Mouse (Mus musculus): Measurements from ENCODE around the gene Prdm9.
"Not testable (repeated sequence)": the region's sequence is repeated elsewhere in the genome, so short reads cannot be mapped to it uniquely, and the experiment has no call there.

Prdm9 gene

GRCm38 (mm10) chr17:15577291-15577694 is 13.1 kb upstream of the Prdm9 start:
- H3K9me3 ChIP-seq (ENCODE audit: low read length) = no peaks in the 10 kb centered on the region
- H3K36me3 ChIP-seq (ENCODE audit: insufficient read depth, low read length) = no peaks in the 10 kb centered on the region
- TF ChIP-seq POU5F1 (IDR thresholded peaks at IDR 0.05; ENCODE audit: borderline replicate concordance, low read length) = no peak
- TF ChIP-seq CTCF (conservative IDR thresholded peaks at IDR 0.05; ENCODE audit: low read length) = no peak
- no peak for TF ChIP-seq NANOG (IDR thresholded peaks at IDR 0.05; ENCODE audit: borderline replicate concordance, low read length)
- H3K4me1 ChIP-seq (replicated peaks; ENCODE audit: low read depth, low read length) = peaks cover 5% of the 10 kb centered on the region; the same call in 1 of the 2 replicates
- peaks cover 41% of the 10 kb centered on the region for H3K27me3 ChIP-seq (ENCODE audit: insufficient read depth, low read length)
- peak overlapping the region; percentile 57 for H3K4me3 ChIP-seq (replicated peaks; ENCODE audit: low read length)

GRCm38 (mm10) chr17:15575056-15575455 is 10.9 kb upstream of the Prdm9 start:
- Histone ChIP-seq H3K36me3 (ENCODE audit: insufficient read depth, low read length) (no peaks in the 10 kb centered on the region), H3K9me3 (ENCODE audit: low read length) (no peaks in the 10 kb centered on the region), H3K27me3 (ENCODE audit: insufficient read depth, low read length) (peaks cover 41% of the 10 kb centered on the region), H3K4me1 (replicated peaks; ENCODE audit: low read depth, low read length) (peaks cover 5% of the 10 kb centered on the region; the same call in 1 of the 2 replicates), H3K4me3 (replicated peaks; ENCODE audit: low read length) (no peak overlapping the region)
- TF ChIP-seq NANOG (IDR thresholded peaks at IDR 0.05; ENCODE audit: borderline replicate concordance, low read length) (no peak), POU5F1 (IDR thresholded peaks at IDR 0.05; ENCODE audit: borderline replicate concordance, low read length) (no peak), CTCF (conservative IDR thresholded peaks at IDR 0.05; ENCODE audit: low read length) (no peak)

- TF ChIP-seq NANOG (IDR thresholded peaks at IDR 0.05; ENCODE audit: borderline replicate concordance, low read length) = no peak
- TF ChIP-seq POU5F1 (IDR thresholded peaks at IDR 0.05; ENCODE audit: borderline replicate concordance, low read length) = no peak
- TF ChIP-seq CTCF (conservative IDR thresholded peaks at IDR 0.05; ENCODE audit: low read length) = 0 out of 2 replicates have a peak, but pooled peaks have one; percentile 21
- peaks cover 22% of the 10 kb centered on the region for H3K4me1 ChIP-seq (replicated peaks; ENCODE audit: low read depth, low read length)
- H3K36me3 ChIP-seq (ENCODE audit: insufficient read depth, low read length) = no peaks in the 10 kb centered on the region
- H3K27me3 ChIP-seq (ENCODE audit: insufficient read depth, low read length) = peaks cover 16% of the 10 kb centered on the region
- no peak overlapping the region for H3K4me3 ChIP-seq (replicated peaks; ENCODE audit: low read length)
- no peaks in the 10 kb centered on the region for H3K9me3 ChIP-seq (ENCODE audit: low read length)
Measured at GRCm38 (mm10) chr17:15566908-15567307, 2.8 kb upstream of the Prdm9 start.

DNA sequence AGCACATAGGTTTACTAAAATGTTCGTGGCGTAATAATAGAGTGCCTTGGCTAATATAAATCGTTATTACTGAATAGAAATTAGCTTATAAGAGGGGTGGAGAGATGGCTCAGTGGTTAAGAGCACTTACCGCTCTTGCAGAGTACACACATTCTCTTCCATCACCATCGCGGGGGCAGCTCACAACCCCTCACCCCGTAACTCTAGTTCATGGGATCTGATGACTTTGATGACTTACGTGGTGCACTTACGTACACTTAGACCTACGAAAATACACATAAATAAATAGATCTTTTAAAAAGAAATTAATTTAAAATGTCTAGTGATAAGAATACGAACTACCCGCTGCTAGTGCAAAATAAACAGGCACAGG is 760 bp upstream of the Prdm9 start:
- Histone ChIP-seq H3K36me3 (ENCODE audit: insufficient read depth, low read length) (no peaks in the 10 kb centered on the region), H3K27me3 (ENCODE audit: insufficient read depth, low read length) (peaks cover 16% of the 10 kb centered on the region), H3K4me1 (replicated peaks; ENCODE audit: low read depth, low read length) (peaks cover 22% of the 10 kb centered on the region), H3K4me3 (replicated peaks; ENCODE audit: low read length) (peak overlapping the region; percentile 91), H3K9me3 (ENCODE audit: low read length) (no peaks in the 10 kb centered on the region)
- TF ChIP-seq POU5F1 (IDR thresholded peaks at IDR 0.05; ENCODE audit: borderline replicate concordance, low read length) (no peak), NANOG (IDR thresholded peaks at IDR 0.05; ENCODE audit: borderline replicate concordance, low read length) (no peak), CTCF (conservative IDR thresholded peaks at IDR 0.05; ENCODE audit: low read length) (no peak)

- H3K36me3 ChIP-seq (ENCODE audit: insufficient read depth, low read length) = no peaks in the 10 kb centered on the region
- TF ChIP-seq NANOG (IDR thresholded peaks at IDR 0.05; ENCODE audit: borderline replicate concordance, low read length) = no peak
- no peak for TF ChIP-seq CTCF (conservative IDR thresholded peaks at IDR 0.05; ENCODE audit: low read length)
- no peak for TF ChIP-seq POU5F1 (IDR thresholded peaks at IDR 0.05; ENCODE audit: borderline replicate concordance, low read length)
- H3K4me1 ChIP-seq (replicated peaks; ENCODE audit: low read depth, low read length) = peaks cover 11% of the 10 kb centered on the region
- H3K27me3 ChIP-seq (ENCODE audit: insufficient read depth, low read length) = peaks cover 22% of the 10 kb centered on the region
- H3K9me3 ChIP-seq (ENCODE audit: low read length) = no peaks in the 10 kb centered on the region
- no peak overlapping the region for H3K4me3 ChIP-seq (replicated peaks; ENCODE audit: low read length)
Measured at GRCm38 (mm10) chr17:15559946-15560345, 4.2 kb downstream of the Prdm9 start.

- Histone ChIP-seq H3K36me3 (ENCODE audit: insufficient read depth, low read length) (no peaks in the 10 kb centered on the region), H3K27me3 (ENCODE audit: insufficient read depth, low read length) (no peaks in the 10 kb centered on the region), H3K4me3 (replicated peaks; ENCODE audit: low read length) (no peak overlapping the region), H3K9me3 (ENCODE audit: low read length) (no peaks in the 10 kb centered on the region), H3K4me1 (replicated peaks; ENCODE audit: low read depth, low read length) (peaks cover 15% of the 10 kb centered on the region)
- TF ChIP-seq CTCF (conservative IDR thresholded peaks at IDR 0.05; ENCODE audit: low read length) = no peak
- peak; percentile 70 for TF ChIP-seq NANOG (IDR thresholded peaks at IDR 0.05; ENCODE audit: borderline replicate concordance, low read length)
Measured at GRCm38 (mm10) chr17:15549713-15550112, 14.4 kb downstream of the Prdm9 start.

GRCm38 (mm10) chr17:15546440-15546839 is 17.7 kb downstream of the Prdm9 start:
- H3K9me3 ChIP-seq (ENCODE audit: low read length) = no peaks in the 10 kb centered on the region
- H3K36me3 ChIP-seq (ENCODE audit: insufficient read depth, low read length) = no peaks in the 10 kb centered on the region
- no peaks in the 10 kb centered on the region for H3K27me3 ChIP-seq (ENCODE audit: insufficient read depth, low read length)
- no peak overlapping the region for H3K4me3 ChIP-seq (replicated peaks; ENCODE audit: low read length)
- TF ChIP-seq CTCF (conservative IDR thresholded peaks at IDR 0.05; ENCODE audit: low read length) (no peak), NANOG (IDR thresholded peaks at IDR 0.05; ENCODE audit: borderline replicate concordance, low read length) (no peak), POU5F1 (IDR thresholded peaks at IDR 0.05; ENCODE audit: borderline replicate concordance, low read length) (no peak)
- H3K4me1 ChIP-seq (replicated peaks; ENCODE audit: low read depth, low read length) = peaks cover 27% of the 10 kb centered on the region

DNA sequence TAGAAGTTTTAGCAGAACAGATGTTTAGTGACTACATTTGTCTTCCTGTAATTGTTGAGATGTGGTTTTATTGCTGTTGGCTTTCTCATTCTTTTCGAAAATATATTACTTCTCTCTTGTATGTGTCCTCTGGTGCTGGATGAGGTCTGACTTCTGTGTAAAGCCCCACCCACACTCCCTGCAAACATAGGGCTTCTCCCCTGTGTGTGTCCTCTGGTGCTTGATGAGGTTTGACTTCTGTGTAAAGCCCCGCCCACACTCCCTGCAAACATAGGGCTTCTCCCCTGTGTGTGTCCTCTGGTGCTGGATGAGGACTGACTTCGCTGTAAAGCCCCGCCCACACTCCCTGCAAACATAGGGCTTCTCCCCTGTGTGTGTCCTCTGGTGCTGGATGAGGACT is 20.3 kb downstream of the Prdm9 start:
- not testable (repeated sequence) for H3K36me3 ChIP-seq (ENCODE audit: insufficient read depth, low read length); H3K9me3 ChIP-seq (ENCODE audit: low read length); H3K27me3 ChIP-seq (ENCODE audit: insufficient read depth, low read length)
- peaks cover 16% of the 10 kb centered on the region for H3K4me1 ChIP-seq (replicated peaks; ENCODE audit: low read depth, low read length)
- peak overlapping the region; percentile 71 for H3K4me3 ChIP-seq (replicated peaks; ENCODE audit: low read length)

GRCm38 (mm10) chr17:15540309-15540708 is 23.8 kb downstream of the Prdm9 start:
- Histone ChIP-seq H3K27me3 (ENCODE audit: insufficient read depth, low read length) (peaks cover 24% of the 10 kb centered on the region), H3K4me1 (replicated peaks; ENCODE audit: low read depth, low read length) (peaks cover 28% of the 10 kb centered on the region), H3K36me3 (ENCODE audit: insufficient read depth, low read length) (no peaks in the 10 kb centered on the region), H3K4me3 (replicated peaks; ENCODE audit: low read length) (no peak overlapping the region), H3K9me3 (ENCODE audit: low read length) (no peaks in the 10 kb centered on the region)
- TF ChIP-seq NANOG (IDR thresholded peaks at IDR 0.05; ENCODE audit: borderline replicate concordance, low read length) (no peak), POU5F1 (IDR thresholded peaks at IDR 0.05; ENCODE audit: borderline replicate concordance, low read length) (no peak), CTCF (conservative IDR thresholded peaks at IDR 0.05; ENCODE audit: low read length) (no peak)
